Mouse (Mus musculus): ENCODE measurements at regions not wholly inside any gene's neighbourhood (a gene's known extent, or its start where the extent isn't known, plus 50 kb on each side); places are given as distances from the start of the nearest gene placed in this dataset.
"Not testable (repeated sequence)": the region's sequence is repeated elsewhere in the genome, so short reads cannot be mapped to it uniquely, and the experiment has no call there.

GRCm38 (mm10) chr8:113496896-113497295, 138.5 kb upstream of the Mon1b start:
- 36% methylated on average over 12 of the region's 12 CpGs for WGBS
- Histone ChIP-seq H3K4me1 (ENCODE audit: control insufficient read depth, insufficient read depth, low read length) (no peaks in the 10 kb centered on the region), H3K4me2 (ENCODE audit: low read depth, low read length) (no peak overlapping the region), H3K36me3 (ENCODE audit: control insufficient read depth, insufficient read depth, low read length) (no peaks in the 10 kb centered on the region), H3K27ac (ENCODE audit: low read length) (no peak overlapping the region), H3K9me3 (replicated peaks; ENCODE audit: control insufficient read depth, low read length) (no peaks in the 10 kb centered on the region), H3K27me3 (ENCODE audit: control insufficient read depth, insufficient read depth, low read length) (no peaks in the 10 kb centered on the region), H3K9ac (ENCODE audit: low read length) (no peak overlapping the region), H3K4me3 (replicated peaks; ENCODE audit: low read length) (no peak overlapping the region)
- ATAC-seq (ENCODE audit: insufficient read depth, low FRiP score): peak; percentile 50; the same call in 1 of the 2 replicates

GRCm38 (mm10) chr8:113502671-113503070, 132.7 kb upstream of the Mon1b start:
- no peaks in the 10 kb centered on the region for H3K9me3 ChIP-seq (replicated peaks; ENCODE audit: control insufficient read depth, low read length)
- 64% methylated on average over 4 of the region's 4 CpGs for WGBS
- no peak overlapping the region for H3K4me2 ChIP-seq (ENCODE audit: low read depth, low read length)
- H3K27me3 ChIP-seq (ENCODE audit: control insufficient read depth, insufficient read depth, low read length): no peaks in the 10 kb centered on the region
- ATAC-seq (ENCODE audit: insufficient read depth, low FRiP score): no peak
- H3K4me3 ChIP-seq (replicated peaks; ENCODE audit: low read length): no peak overlapping the region
- no peaks in the 10 kb centered on the region for H3K36me3 ChIP-seq (ENCODE audit: control insufficient read depth, insufficient read depth, low read length)
- H3K27ac ChIP-seq (ENCODE audit: low read length): no peak overlapping the region
- no peaks in the 10 kb centered on the region for H3K4me1 ChIP-seq (ENCODE audit: control insufficient read depth, insufficient read depth, low read length)
- no peak overlapping the region for H3K9ac ChIP-seq (ENCODE audit: low read length)

DNA sequence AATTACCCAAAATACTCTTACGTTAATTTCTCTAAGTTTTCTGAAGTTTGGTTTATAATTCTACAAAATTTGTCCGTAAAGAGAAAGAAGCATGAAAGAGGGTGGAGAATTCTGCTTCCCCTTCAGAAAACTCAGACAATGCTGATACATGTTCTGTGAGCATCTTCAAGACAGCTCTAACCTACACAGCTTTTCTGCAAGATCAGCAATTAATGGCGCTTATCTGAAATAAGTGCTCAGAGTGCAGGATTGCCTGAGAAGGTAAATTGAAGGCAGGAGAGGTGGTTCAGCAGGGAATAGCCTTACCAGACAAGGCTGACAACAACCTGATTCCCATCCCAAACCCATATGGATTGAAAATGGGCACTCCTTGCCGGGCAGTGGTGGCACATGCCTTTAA, 122.5 kb upstream of the Mon1b start:
- H3K36me3 ChIP-seq (ENCODE audit: control insufficient read depth, insufficient read depth, low read length): no peaks in the 10 kb centered on the region
- no peaks in the 10 kb centered on the region for H3K9me3 ChIP-seq (replicated peaks; ENCODE audit: control insufficient read depth, low read length)
- WGBS: 95% methylated on average over 4 of the region's 4 CpGs
- ATAC-seq (ENCODE audit: insufficient read depth, low FRiP score): no peak
- H3K27ac ChIP-seq (ENCODE audit: low read length): no peak overlapping the region
- H3K4me3 ChIP-seq (replicated peaks; ENCODE audit: low read length): no peak overlapping the region
- no peak overlapping the region for H3K4me2 ChIP-seq (ENCODE audit: low read depth, low read length)
- H3K27me3 ChIP-seq (ENCODE audit: control insufficient read depth, insufficient read depth, low read length): no peaks in the 10 kb centered on the region
- H3K4me1 ChIP-seq (ENCODE audit: control insufficient read depth, insufficient read depth, low read length): no peaks in the 10 kb centered on the region
- H3K9ac ChIP-seq (ENCODE audit: low read length): no peak overlapping the region

GRCm38 (mm10) chr8:113513886-113514730, 121.3 kb upstream of the Mon1b start:
- no peaks in the 10 kb centered on the region for H3K27me3 ChIP-seq (ENCODE audit: control insufficient read depth, insufficient read depth, low read length)
- H3K4me1 ChIP-seq (ENCODE audit: control insufficient read depth, insufficient read depth, low read length): no peaks in the 10 kb centered on the region
- no peak overlapping the region for H3K4me2 ChIP-seq (ENCODE audit: low read depth, low read length)
- no peak overlapping the region for H3K27ac ChIP-seq (ENCODE audit: low read length)
- H3K9me3 ChIP-seq (replicated peaks; ENCODE audit: control insufficient read depth, low read length): no peaks in the 10 kb centered on the region
- no peak overlapping the region for H3K9ac ChIP-seq (ENCODE audit: low read length)
- H3K4me3 ChIP-seq (replicated peaks; ENCODE audit: low read length): no peak overlapping the region
- ATAC-seq (ENCODE audit: insufficient read depth, low FRiP score): no peak
- 58% methylated on average over 14 of the region's 14 CpGs for WGBS
- H3K36me3 ChIP-seq (ENCODE audit: control insufficient read depth, insufficient read depth, low read length): no peaks in the 10 kb centered on the region

GRCm38 (mm10) chr8:113514731-113515375, 120.5 kb upstream of the Mon1b start:
- H3K27me3 ChIP-seq (ENCODE audit: control insufficient read depth, insufficient read depth, low read length); H3K9me3 ChIP-seq (replicated peaks; ENCODE audit: control insufficient read depth, low read length); ATAC-seq (ENCODE audit: insufficient read depth, low FRiP score); H3K4me2 ChIP-seq (ENCODE audit: low read depth, low read length); H3K4me3 ChIP-seq (replicated peaks; ENCODE audit: low read length); H3K9ac ChIP-seq (ENCODE audit: low read length); H3K4me1 ChIP-seq (ENCODE audit: control insufficient read depth, insufficient read depth, low read length); H3K36me3 ChIP-seq (ENCODE audit: control insufficient read depth, insufficient read depth, low read length); H3K27ac ChIP-seq (ENCODE audit: low read length): not testable (repeated sequence)
- WGBS: 78% methylated on average over 4 of the region's 4 CpGs

DNA sequence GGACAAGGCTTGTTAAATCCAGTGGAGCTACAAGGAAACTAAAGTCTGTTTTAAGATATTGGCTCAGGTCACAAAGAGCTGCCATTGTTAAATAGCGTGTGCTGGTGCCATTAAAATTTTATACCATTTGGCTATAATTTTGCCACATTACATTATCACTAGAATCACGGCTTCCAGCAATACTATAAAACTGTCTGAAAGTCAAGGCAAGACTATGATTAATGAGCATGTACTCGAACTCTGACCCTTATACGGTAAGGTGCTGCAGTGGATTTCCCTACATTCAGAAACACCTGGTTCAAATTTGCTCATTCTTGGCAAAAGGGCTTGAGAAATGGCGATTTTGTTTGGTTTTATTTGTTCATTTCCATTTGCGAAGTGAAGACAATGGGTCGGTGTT, 119.2 kb upstream of the Mon1b start:
- no peak for ATAC-seq (ENCODE audit: insufficient read depth, low FRiP score)
- Histone ChIP-seq H3K27ac (ENCODE audit: low read length) (no peak overlapping the region), H3K4me2 (ENCODE audit: low read depth, low read length) (no peak overlapping the region), H3K9ac (ENCODE audit: low read length) (no peak overlapping the region), H3K4me1 (ENCODE audit: control insufficient read depth, insufficient read depth, low read length) (no peaks in the 10 kb centered on the region), H3K36me3 (ENCODE audit: control insufficient read depth, insufficient read depth, low read length) (no peaks in the 10 kb centered on the region), H3K27me3 (ENCODE audit: control insufficient read depth, insufficient read depth, low read length) (no peaks in the 10 kb centered on the region), H3K9me3 (replicated peaks; ENCODE audit: control insufficient read depth, low read length) (no peaks in the 10 kb centered on the region), H3K4me3 (replicated peaks; ENCODE audit: low read length) (no peak overlapping the region)
- 77% methylated on average over 7 of the region's 7 CpGs for WGBS

DNA sequence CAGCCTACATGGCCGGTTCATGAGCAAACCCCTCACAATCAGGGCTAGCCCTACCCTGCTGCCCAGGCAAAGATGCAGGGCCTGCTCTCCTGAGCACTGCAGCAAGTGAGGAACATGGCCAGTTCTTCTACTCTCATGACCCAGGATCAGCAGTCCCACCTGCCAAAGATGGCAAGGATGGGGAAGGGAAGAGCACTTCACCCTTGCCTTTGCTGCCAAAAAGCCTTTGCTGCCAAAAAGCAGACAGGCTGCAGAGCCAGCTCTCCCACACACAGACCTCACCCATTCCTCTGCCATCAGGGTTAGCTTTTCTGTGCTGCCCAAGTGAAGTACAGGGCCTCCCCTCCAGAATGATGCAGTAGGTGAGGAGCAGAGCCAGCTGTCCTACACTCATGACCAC, 117.5 kb upstream of the Mon1b start:
- H3K27ac ChIP-seq (ENCODE audit: low read length): no peak overlapping the region
- no peak overlapping the region for H3K4me2 ChIP-seq (ENCODE audit: low read depth, low read length)
- no peak overlapping the region for H3K9ac ChIP-seq (ENCODE audit: low read length)
- WGBS: 90% methylated on average over 1 of the region's 1 CpGs
- H3K4me3 ChIP-seq (replicated peaks; ENCODE audit: low read length): no peak overlapping the region
- no peaks in the 10 kb centered on the region for H3K27me3 ChIP-seq (ENCODE audit: control insufficient read depth, insufficient read depth, low read length)
- no peaks in the 10 kb centered on the region for H3K4me1 ChIP-seq (ENCODE audit: control insufficient read depth, insufficient read depth, low read length)
- ATAC-seq (ENCODE audit: insufficient read depth, low FRiP score): no peak
- H3K36me3 ChIP-seq (ENCODE audit: control insufficient read depth, insufficient read depth, low read length): no peaks in the 10 kb centered on the region
- no peaks in the 10 kb centered on the region for H3K9me3 ChIP-seq (replicated peaks; ENCODE audit: control insufficient read depth, low read length)

DNA sequence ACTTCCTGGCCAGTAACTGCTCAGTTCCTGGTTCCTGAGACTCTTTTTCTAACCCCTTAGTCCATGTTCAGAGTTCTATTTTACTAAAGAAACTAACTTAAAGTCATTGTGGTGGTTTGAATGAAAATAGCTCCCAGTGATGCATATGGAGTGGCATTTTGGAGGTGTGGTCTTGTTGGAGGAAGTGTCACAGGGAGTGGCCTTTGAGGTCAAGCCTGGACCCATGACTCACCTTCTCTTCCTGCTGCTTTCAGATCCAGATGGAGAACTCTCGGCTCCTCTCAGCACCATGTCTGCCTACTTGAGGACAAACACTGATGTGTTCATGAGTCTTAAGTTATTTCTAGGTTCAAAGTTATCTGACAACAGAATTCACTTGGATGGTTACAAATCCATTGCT, 111.8 kb upstream of the Mon1b start:
- H3K4me1 ChIP-seq (ENCODE audit: control insufficient read depth, insufficient read depth, low read length): no peaks in the 10 kb centered on the region
- no peaks in the 10 kb centered on the region for H3K27me3 ChIP-seq (ENCODE audit: control insufficient read depth, insufficient read depth, low read length)
- WGBS: 41% methylated on average over 1 of the region's 1 CpGs
- no peak overlapping the region for H3K4me3 ChIP-seq (replicated peaks; ENCODE audit: low read length)
- no peak overlapping the region for H3K9ac ChIP-seq (ENCODE audit: low read length)
- ATAC-seq (ENCODE audit: insufficient read depth, low FRiP score): no peak
- H3K36me3 ChIP-seq (ENCODE audit: control insufficient read depth, insufficient read depth, low read length): no peaks in the 10 kb centered on the region
- H3K4me2 ChIP-seq (ENCODE audit: low read depth, low read length): no peak overlapping the region
- H3K27ac ChIP-seq (ENCODE audit: low read length): no peak overlapping the region
- H3K9me3 ChIP-seq (replicated peaks; ENCODE audit: control insufficient read depth, low read length): no peaks in the 10 kb centered on the region

DNA sequence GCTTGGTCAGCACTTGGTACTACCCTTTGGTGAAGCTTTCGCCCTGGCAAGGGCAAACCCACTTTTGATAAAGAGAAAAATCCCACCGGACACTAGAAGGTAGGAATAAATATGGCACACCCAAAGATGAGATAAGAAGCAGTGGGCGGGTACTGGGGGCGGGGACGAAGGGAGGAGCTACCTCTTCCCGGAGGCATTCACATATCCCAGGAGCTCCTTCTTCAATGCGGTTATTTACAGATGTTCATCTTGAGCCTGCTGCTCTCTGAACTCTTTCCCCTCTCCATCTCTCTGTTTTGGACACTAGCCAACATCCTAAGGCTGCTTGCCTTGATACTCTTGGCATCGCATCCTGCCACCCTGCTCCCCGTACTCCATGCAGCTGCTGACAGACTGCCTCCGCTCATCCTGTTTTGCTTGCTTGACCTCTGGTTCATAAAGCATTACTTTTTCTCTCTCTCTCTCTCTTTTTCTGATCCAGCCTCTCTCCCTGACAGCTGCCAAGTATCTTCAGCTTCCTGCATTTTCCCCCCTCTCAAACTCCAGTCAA, 104.2 kb upstream of the Mon1b start:
- no peak overlapping the region for H3K4me3 ChIP-seq (replicated peaks; ENCODE audit: low read length)
- peak overlapping the region; percentile 12; the same call in 1 of the 2 replicates for H3K27ac ChIP-seq (ENCODE audit: low read length)
- 47% methylated on average over 10 of the region's 10 CpGs for WGBS
- H3K4me2 ChIP-seq (ENCODE audit: low read depth, low read length): peak overlapping the region; percentile 25; the same call in 1 of the 2 replicates
- H3K4me1 ChIP-seq (ENCODE audit: control insufficient read depth, insufficient read depth, low read length): peaks cover 6% of the 10 kb centered on the region; the same call in 1 of the 2 replicates
- H3K9me3 ChIP-seq (replicated peaks; ENCODE audit: control insufficient read depth, low read length): no peaks in the 10 kb centered on the region
- H3K9ac ChIP-seq (ENCODE audit: low read length): no peak overlapping the region
- ATAC-seq (ENCODE audit: insufficient read depth, low FRiP score): no peak
- no peaks in the 10 kb centered on the region for H3K36me3 ChIP-seq (ENCODE audit: control insufficient read depth, insufficient read depth, low read length)
- H3K27me3 ChIP-seq (ENCODE audit: control insufficient read depth, insufficient read depth, low read length): no peaks in the 10 kb centered on the region
